Mouse (Mus musculus): Measurements from ENCODE around the gene Cisd3. TPM values are rescaled to one million over a fixed set of nuclear protein-coding genes. Genes with fewer than 3 reads are reported as not detected.

The Cisd3 gene
- total RNA-seq (2023): 33.9 TPM

DNA sequence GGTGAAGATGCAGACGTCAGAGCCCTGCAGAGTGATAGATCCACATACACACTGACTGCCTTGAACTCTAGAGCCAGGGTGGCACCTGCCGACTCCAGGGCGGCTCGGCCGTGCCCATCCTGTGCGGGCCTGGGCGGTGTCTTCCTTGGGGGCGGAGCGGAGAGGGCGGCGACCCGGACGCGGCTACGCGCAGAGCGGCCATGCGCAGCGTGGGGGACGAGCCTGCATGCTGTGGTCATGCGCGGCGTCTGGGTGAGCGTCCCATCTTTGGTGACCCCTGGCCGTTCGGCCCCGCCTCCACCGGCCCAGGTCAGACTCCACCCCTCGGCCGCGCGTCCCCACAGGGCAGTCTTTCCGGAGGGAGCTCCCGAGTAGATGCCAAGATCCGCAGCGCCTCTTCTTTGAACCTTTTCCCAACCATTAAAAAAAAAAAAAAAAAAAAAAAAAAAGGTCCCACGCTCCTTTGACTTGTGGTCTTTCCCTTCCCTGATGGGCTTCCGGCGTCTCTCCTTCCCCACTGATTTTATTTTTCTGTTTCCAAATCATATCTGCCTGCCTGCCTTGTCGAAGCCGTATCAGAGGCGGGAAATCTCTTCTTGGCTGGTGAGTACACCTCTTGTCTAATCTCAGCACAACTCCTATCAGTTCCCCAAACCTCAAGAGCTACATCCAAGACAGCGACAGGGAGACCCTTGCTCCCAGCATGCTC, at the start of gene Cisd3:
Gene Cisd3, plus strand, starts transcription at position 214 of the 709 bp plus-strand sequence.

DNA sequence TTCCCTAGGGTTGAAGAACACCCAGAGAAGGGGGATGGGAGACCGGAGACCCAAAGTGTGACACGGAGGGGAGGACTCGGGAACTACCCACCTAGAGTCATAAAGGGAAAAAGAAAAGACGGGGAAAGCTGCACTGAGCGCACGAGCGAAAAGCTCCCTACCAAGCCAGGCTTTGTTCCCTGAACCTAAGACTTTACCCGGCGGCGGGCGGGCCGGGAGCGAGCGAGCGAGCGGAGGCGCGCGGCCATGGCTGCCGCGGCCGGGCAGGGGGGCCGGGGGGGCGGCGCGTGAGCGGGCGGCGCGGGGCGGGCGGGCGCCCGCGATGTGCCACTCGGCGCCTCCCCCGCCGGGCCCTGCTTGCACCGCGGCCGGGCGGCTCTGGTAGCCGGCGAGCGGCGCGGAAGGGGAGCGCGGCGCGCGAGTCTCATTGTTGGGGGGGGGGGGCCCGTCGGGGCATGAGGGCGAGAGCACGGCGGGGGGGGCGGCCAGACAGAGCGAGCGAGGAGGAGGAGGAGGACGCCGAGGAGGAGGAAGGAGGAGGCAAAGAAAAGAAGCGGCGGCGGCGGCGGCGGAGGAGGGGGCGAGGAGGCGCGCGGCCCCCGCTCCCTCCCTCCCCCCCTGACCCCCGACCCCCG, 22.6 kb upstream of the Cisd3 start, which contains the start of gene Mllt6:
Gene Mllt6, plus strand, starts transcription at position 522 of the 635 bp plus-strand sequence.

GRCm38 (mm10) chr11:97700003-97700745, 14.5 kb downstream of the Cisd3 start, which contains the start of gene Pcgf2:
Pcgf2 (minus strand) TSS chr11:97700497.

DNA sequence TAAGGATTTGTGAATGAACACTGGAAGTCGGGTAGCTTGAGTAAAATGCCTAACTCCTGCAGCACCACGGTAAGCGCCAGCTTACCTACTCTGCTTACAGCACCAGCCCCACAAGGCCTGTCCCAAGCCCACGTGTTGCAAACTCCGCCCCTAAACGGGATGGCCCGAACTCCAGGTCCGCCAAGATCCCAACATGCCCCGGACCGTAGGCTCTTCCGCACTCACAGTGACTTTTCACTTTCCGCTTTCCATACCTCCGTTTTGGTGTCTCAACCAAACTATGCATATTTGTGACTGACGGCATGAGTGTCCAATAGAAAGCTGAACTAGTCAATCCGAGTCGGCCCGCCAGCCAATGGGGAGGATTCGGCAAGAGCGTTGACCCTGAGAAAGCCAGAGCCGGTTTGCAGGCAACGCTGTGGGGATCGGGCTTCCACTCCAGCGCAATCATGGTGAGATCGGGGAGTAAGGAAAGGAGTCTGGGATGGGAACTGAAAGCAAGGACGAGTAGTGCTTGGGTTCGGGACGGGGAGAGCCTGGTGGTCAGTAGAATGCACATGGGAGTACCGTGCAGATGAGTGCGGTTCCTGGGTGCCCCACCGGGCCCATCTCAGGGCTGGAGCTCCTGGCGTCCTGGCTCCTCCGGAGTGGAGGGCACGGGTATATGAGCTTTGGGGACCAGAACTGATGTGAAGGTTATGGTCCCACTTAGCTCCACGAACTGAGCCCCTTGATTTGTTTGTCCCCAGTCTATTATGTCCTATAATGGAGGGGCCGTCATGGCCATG, 17.6 kb downstream of the Cisd3 start, which contains the start of gene Psmb3:
Gene Psmb3, plus strand, starts transcription at position 361 of the 788 bp plus-strand sequence.

Other genes starting within 250 kb of the Cisd3 start
- gene 4933428G20Rik, start 185.5 kb upstream of the Cisd3 start, total RNA-seq (2023): not detected
- gene Srcin1, start 109.6 kb upstream of the Cisd3 start, total RNA-seq (2023): not detected
- 6.6 TPM for gene Epop, start 56.1 kb upstream of the Cisd3 start, total RNA-seq (2023)
- 192 TPM for gene Mllt6, start 22.4 kb upstream of the Cisd3 start, total RNA-seq (2023)
- 1.4 TPM for gene Pcgf2, start 14.7 kb downstream of the Cisd3 start, total RNA-seq (2023)
- gene Psmb3, start 17.6 kb downstream of the Cisd3 start, total RNA-seq (2023): 124 TPM
- 51.3 TPM for gene Pip4k2b, start 58.9 kb downstream of the Cisd3 start, total RNA-seq (2023)
- 38.4 TPM for gene Cwc25, start 80.7 kb downstream of the Cisd3 start, total RNA-seq (2023)
- gene 1700001P01Rik, start 90.1 kb downstream of the Cisd3 start, total RNA-seq (2023): 1.8 TPM
- 2,689 TPM for gene Rpl23, start 96.6 kb downstream of the Cisd3 start, total RNA-seq (2023)
- 132 TPM for gene Lasp1, start 113.2 kb downstream of the Cisd3 start, total RNA-seq (2023)
- 0.95 TPM for gene B230217C12Rik, start 155.0 kb downstream of the Cisd3 start, total RNA-seq (2023)
- 0.46 TPM for gene Fbxo47, start 198.3 kb downstream of the Cisd3 start, total RNA-seq (2023)

Data from CD8-positive naive resting alpha-beta T cell, adult 57 days (primary cell).